Mouse (Mus musculus): ENCODE results near the gene Tmem19. TPM values are rescaled to one million over a fixed set of nuclear protein-coding genes. Genes with fewer than 3 reads are reported as not detected.
A peak's percentile ranks its signal among the peaks of the same experiment; 100 is the strongest.

Tmem19 gene
- polyA plus RNA-seq, 1 experiment, result 31.2 TPM

- peak overlapping the region; percentile 51 for H3K4me3 ChIP-seq (ENCODE audit: insufficient read depth, low read length)
- peaks cover 4% of the 10 kb centered on the region for H3K4me1 ChIP-seq (ENCODE audit: control insufficient read depth, insufficient read depth, low read length)
- TF ChIP-seq CTCF (IDR thresholded peaks at IDR 0.05; ENCODE audit: extremely low read depth, insufficient read depth, low read length) (no peak), POLR2A (IDR thresholded peaks at IDR 0.05; ENCODE audit: extremely low read depth, insufficient read depth, low read length) (no peak)
- no peak overlapping the region for H3K27ac ChIP-seq (ENCODE audit: insufficient read depth, low read length)
Observed at GRCm38 (mm10) chr10:115314287-115314581, 48.1 kb downstream of the Tmem19 start.

GRCm38 (mm10) chr10:115313641-115314286 is 48.5 kb downstream of the Tmem19 start:
- H3K27ac ChIP-seq (ENCODE audit: insufficient read depth, low read length), result no peak overlapping the region
- TF ChIP-seq CTCF (IDR thresholded peaks at IDR 0.05; ENCODE audit: extremely low read depth, insufficient read depth, low read length) (no peak), POLR2A (IDR thresholded peaks at IDR 0.05; ENCODE audit: extremely low read depth, insufficient read depth, low read length) (no peak)
- H3K4me1 ChIP-seq (ENCODE audit: control insufficient read depth, insufficient read depth, low read length), result peaks cover 4% of the 10 kb centered on the region
- peak overlapping the region; percentile 51 for H3K4me3 ChIP-seq (ENCODE audit: insufficient read depth, low read length)

GRCm38 (mm10) chr10:115312732-115313131 is 49.6 kb downstream of the Tmem19 start:
- H3K4me3 ChIP-seq (ENCODE audit: insufficient read depth, low read length), result no peak overlapping the region
- H3K4me1 ChIP-seq (ENCODE audit: control insufficient read depth, insufficient read depth, low read length), result peaks cover 4% of the 10 kb centered on the region
- TF ChIP-seq POLR2A (IDR thresholded peaks at IDR 0.05; ENCODE audit: extremely low read depth, insufficient read depth, low read length), result no peak
- TF ChIP-seq CTCF (IDR thresholded peaks at IDR 0.05; ENCODE audit: extremely low read depth, insufficient read depth, low read length), result no peak
- no peak overlapping the region for H3K27ac ChIP-seq (ENCODE audit: insufficient read depth, low read length)

GRCm38 (mm10) chr10:115312194-115312593 is 50.1 kb downstream of the Tmem19 start:
- no peak overlapping the region for H3K4me3 ChIP-seq (ENCODE audit: insufficient read depth, low read length)
- H3K27ac ChIP-seq (ENCODE audit: insufficient read depth, low read length), result no peak overlapping the region
- peaks cover 5% of the 10 kb centered on the region for H3K4me1 ChIP-seq (ENCODE audit: control insufficient read depth, insufficient read depth, low read length)
- TF ChIP-seq CTCF (IDR thresholded peaks at IDR 0.05; ENCODE audit: extremely low read depth, insufficient read depth, low read length), result no peak
- TF ChIP-seq POLR2A (IDR thresholded peaks at IDR 0.05; ENCODE audit: extremely low read depth, insufficient read depth, low read length), result no peak

- H3K27ac ChIP-seq (ENCODE audit: insufficient read depth, low read length), result no peak overlapping the region
- TF ChIP-seq CTCF (IDR thresholded peaks at IDR 0.05; ENCODE audit: extremely low read depth, insufficient read depth, low read length), result no peak
- no peak for TF ChIP-seq POLR2A (IDR thresholded peaks at IDR 0.05; ENCODE audit: extremely low read depth, insufficient read depth, low read length)
- peaks cover 6% of the 10 kb centered on the region for H3K4me1 ChIP-seq (ENCODE audit: control insufficient read depth, insufficient read depth, low read length)
- H3K4me3 ChIP-seq (ENCODE audit: insufficient read depth, low read length), result no peak overlapping the region
Observed at GRCm38 (mm10) chr10:115311263-115311965, 50.9 kb downstream of the Tmem19 start.

GRCm38 (mm10) chr10:115309191-115309590 is 53.1 kb downstream of the Tmem19 start:
- Histone ChIP-seq H3K27ac (ENCODE audit: insufficient read depth, low read length) (no peak overlapping the region), H3K4me3 (ENCODE audit: insufficient read depth, low read length) (no peak overlapping the region), H3K4me1 (ENCODE audit: control insufficient read depth, insufficient read depth, low read length) (peaks cover 7% of the 10 kb centered on the region)
- TF ChIP-seq POLR2A (IDR thresholded peaks at IDR 0.05; ENCODE audit: extremely low read depth, insufficient read depth, low read length) (no peak), CTCF (IDR thresholded peaks at IDR 0.05; ENCODE audit: extremely low read depth, insufficient read depth, low read length) (no peak)

GRCm38 (mm10) chr10:115307331-115307875 is 54.9 kb downstream of the Tmem19 start:
- no peak for TF ChIP-seq POLR2A (IDR thresholded peaks at IDR 0.05; ENCODE audit: extremely low read depth, insufficient read depth, low read length)
- no peak for TF ChIP-seq CTCF (IDR thresholded peaks at IDR 0.05; ENCODE audit: extremely low read depth, insufficient read depth, low read length)
- Histone ChIP-seq H3K4me3 (ENCODE audit: insufficient read depth, low read length) (no peak overlapping the region), H3K27ac (ENCODE audit: insufficient read depth, low read length) (no peak overlapping the region), H3K4me1 (ENCODE audit: control insufficient read depth, insufficient read depth, low read length) (peaks cover 5% of the 10 kb centered on the region)

- Histone ChIP-seq H3K27ac (ENCODE audit: insufficient read depth, low read length) (no peak overlapping the region), H3K4me1 (ENCODE audit: control insufficient read depth, insufficient read depth, low read length) (peaks cover 1% of the 10 kb centered on the region; the same call in 1 of the 2 replicates)
- no peak for TF ChIP-seq CTCF (IDR thresholded peaks at IDR 0.05; ENCODE audit: extremely low read depth, insufficient read depth, low read length)
- TF ChIP-seq POLR2A (IDR thresholded peaks at IDR 0.05; ENCODE audit: extremely low read depth, insufficient read depth, low read length), result no peak
Observed at GRCm38 (mm10) chr10:115298683-115299082, 63.6 kb downstream of the Tmem19 start.

GRCm38 (mm10) chr10:115297582-115297981 is 64.7 kb downstream of the Tmem19 start:
- Histone ChIP-seq H3K4me3 (ENCODE audit: insufficient read depth, low read length) (no peak overlapping the region), H3K27ac (ENCODE audit: insufficient read depth, low read length) (no peak overlapping the region), H3K4me1 (ENCODE audit: control insufficient read depth, insufficient read depth, low read length) (peaks cover 1% of the 10 kb centered on the region; the same call in 1 of the 2 replicates)
- TF ChIP-seq POLR2A (IDR thresholded peaks at IDR 0.05; ENCODE audit: extremely low read depth, insufficient read depth, low read length) (no peak), CTCF (IDR thresholded peaks at IDR 0.05; ENCODE audit: extremely low read depth, insufficient read depth, low read length) (no peak)

More at GRCm38 (mm10) chr10:115298683-115299082, 63.6 kb downstream of the Tmem19 start:
- H3K4me3 ChIP-seq (ENCODE audit: insufficient read depth, low read length), result no peak overlapping the region

All from cortical plate, adult 2 months (tissue).